Mouse (Mus musculus) E14TG2a.4 (cell line): ENCODE data around the gene Islr2.

Source experiments
- CTCF ChIP-seq: conservative IDR thresholded peaks from 2 replicates; pipeline ENCODE4 v1.5.1; 2014; ENCODE audit warnings: low read length
- POU5F1 ChIP-seq: IDR thresholded peaks from 2 replicates; pipeline ENCODE4 v1.6.1; 2014; ENCODE audit warnings: low read length, borderline replicate concordance

- TF ChIP-seq CTCF (no peak), POU5F1 (no peak)
Observed at GRCm38 (mm10) chr9:58206013-58206412, 1.9 kb upstream of the Islr2 start.
